Mouse (Mus musculus): ENCODE results near the gene Gm6902. TPM values are rescaled to one million over a fixed set of nuclear protein-coding genes. Genes with fewer than 3 reads are reported as not detected.
"Not testable (repeated sequence)": the region's sequence is repeated elsewhere in the genome, so short reads cannot be mapped to it uniquely, and the experiment has no call there.

Gene Gm6902
- total RNA-seq (2021) = not detected

DNA sequence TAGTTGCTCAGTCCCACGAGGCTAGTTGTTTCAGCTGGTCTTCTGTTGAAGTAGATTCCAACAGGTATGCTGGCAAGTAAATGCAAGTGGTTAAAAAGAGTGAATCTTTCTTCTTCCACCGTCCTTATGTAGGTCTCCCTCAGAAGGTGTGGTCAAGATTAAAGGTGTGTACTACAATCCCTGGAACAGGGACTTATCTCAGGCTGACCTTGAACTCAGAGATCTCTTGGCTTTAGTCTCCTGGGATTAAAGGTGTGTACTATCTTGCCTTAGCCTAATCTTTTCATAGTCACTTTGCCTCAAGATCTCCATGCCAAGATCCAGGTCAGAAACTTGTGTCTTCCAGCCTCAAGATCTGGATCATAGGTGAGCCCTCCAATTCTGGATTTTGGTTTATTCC lies at the start of gene Gm6902:
Gene Gm6902, minus strand, starts transcription at position 101 of the 400 bp plus-strand sequence.
- DNase-seq (ENCODE audit: low spot score in 2 of 2); intact Hi-C loops (cut with DNase I): not testable (repeated sequence)

DNA sequence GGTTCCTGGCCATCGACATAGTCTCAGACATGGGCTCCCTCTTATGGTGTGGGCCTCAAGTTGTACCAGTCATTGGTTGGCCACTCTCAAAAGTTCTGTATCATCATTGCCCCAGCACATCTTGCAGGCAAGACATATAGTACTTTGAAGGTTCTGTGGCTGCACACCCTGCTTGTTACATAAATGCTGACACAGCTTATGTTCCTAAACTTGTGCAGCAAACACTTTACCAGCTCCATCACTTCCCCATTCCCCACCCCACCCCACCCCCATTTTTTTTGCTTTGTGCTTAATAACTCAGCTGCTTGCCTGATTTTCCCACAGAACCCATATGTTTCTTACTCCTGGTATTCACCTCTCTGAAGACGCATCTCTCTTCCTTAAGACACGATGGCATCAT lies 22.2 kb upstream of the Gm6902 start, which contains the start of gene Nlrp4e:
Gene Nlrp4e, plus strand, starts transcription at position 301 of the 400 bp plus-strand sequence.
- intact Hi-C loops (cut with DNase I); DNase-seq (ENCODE audit: low spot score in 2 of 2): not testable (repeated sequence)

DNA sequence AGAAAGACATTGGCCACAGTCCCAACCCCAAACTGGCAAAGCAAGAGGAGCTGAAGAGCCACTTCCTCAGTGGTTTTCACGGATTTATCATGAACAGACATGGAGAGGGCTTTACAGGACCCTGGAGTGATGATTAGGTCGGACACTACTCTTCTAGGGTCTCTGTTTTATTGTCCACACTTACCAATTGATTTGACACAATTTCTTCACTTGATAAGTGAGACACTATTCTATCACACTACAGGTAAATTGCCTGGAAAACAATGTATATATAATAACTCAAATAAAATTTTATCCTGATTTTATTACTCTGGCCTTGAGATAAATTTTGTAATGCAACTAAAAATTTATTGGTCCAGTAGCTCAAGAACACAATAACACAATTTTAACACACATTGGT lies 27.1 kb downstream of the Gm6902 start, which contains the start of gene Vmn1r166:
Gene Vmn1r166, minus strand, starts transcription at position 101 of the 400 bp plus-strand sequence.
- DNase-seq (ENCODE audit: low spot score in 2 of 2); intact Hi-C loops (cut with DNase I): not testable (repeated sequence)

Other genes with a start within 250 kb of the Gm6902 start
- not detected for gene Vmn1r163, start 223.4 kb downstream of the Gm6902 start, total RNA-seq (2021)
- not detected for gene Gm8720, start 211.4 kb downstream of the Gm6902 start, total RNA-seq (2021)
- not detected for gene Gm10662, start 134.4 kb downstream of the Gm6902 start, total RNA-seq (2021)
- not detected for gene Vmn1r165, start 61.6 kb downstream of the Gm6902 start, total RNA-seq (2021)
- not detected for gene Vmn1r166, start 27.2 kb downstream of the Gm6902 start, total RNA-seq (2021)
- gene Nlrp4e, start 22.3 kb upstream of the Gm6902 start, total RNA-seq (2021) = not detected
- gene Nlrp5, start 107.0 kb upstream of the Gm6902 start, total RNA-seq (2021) = not detected
- gene Vmn1r167, start 228.3 kb upstream of the Gm6902 start, total RNA-seq (2021) = not detected